Mouse (Mus musculus) erythroblast, embryonic 14.5 days (primary cell): ENCODE measurements around the gene Vps26b. TPM values are rescaled to one million over a fixed set of nuclear protein-coding genes. Genes with fewer than 3 reads are reported as not detected.

ENCODE experiments used
- H3K27me3 ChIP-seq: 2 replicates; pipeline ENCODE4 v1.6.1; 2012; ENCODE audit warnings: inconsistent platforms; ENCODE audit not compliant: control insufficient read depth
- H3K36me3 ChIP-seq: 2 replicates; pipeline ENCODE4 v1.6.1; 2012; ENCODE audit warnings: mild to moderate bottlenecking, inconsistent platforms; ENCODE audit not compliant: control insufficient read depth
- H3K4me1 ChIP-seq: 2 replicates; pipeline ENCODE4 v1.6.1; 2012; ENCODE audit warnings: inconsistent platforms; ENCODE audit not compliant: control insufficient read depth
- H3K4me3 ChIP-seq: replicated peaks from 2 replicates; pipeline ENCODE3; 2012; ENCODE audit warnings: moderate library complexity, mild to moderate bottlenecking, inconsistent platforms
- H3K9me3 ChIP-seq: 2 replicates; pipeline ENCODE4 v1.6.1; 2012; ENCODE audit warnings: low read length, inconsistent platforms, mixed read lengths; ENCODE audit not compliant: control insufficient read depth
- GATA1 ChIP-seq: IDR thresholded peaks from 2 replicates; pipeline ENCODE4 v1.6.1; 2012; ENCODE audit warnings: low read length, inconsistent platforms, mixed read lengths
- TAL1 ChIP-seq: IDR thresholded peaks from 3 replicates; pipeline ENCODE4 v1.6.1; 2012; ENCODE audit warnings: low read length, inconsistent platforms, mixed read lengths
- polyA plus RNA-seq: library from polyadenylated mRNA; stranded (reverse); fragments of >175 nt; gene quantifications from 2 replicates; pipeline ENCODE4 v1.2.3, GENCODE M21; 2012

The Vps26b gene
- 1.0 and 1.1 TPM in 2 replicates for polyA plus RNA-seq

DNA sequence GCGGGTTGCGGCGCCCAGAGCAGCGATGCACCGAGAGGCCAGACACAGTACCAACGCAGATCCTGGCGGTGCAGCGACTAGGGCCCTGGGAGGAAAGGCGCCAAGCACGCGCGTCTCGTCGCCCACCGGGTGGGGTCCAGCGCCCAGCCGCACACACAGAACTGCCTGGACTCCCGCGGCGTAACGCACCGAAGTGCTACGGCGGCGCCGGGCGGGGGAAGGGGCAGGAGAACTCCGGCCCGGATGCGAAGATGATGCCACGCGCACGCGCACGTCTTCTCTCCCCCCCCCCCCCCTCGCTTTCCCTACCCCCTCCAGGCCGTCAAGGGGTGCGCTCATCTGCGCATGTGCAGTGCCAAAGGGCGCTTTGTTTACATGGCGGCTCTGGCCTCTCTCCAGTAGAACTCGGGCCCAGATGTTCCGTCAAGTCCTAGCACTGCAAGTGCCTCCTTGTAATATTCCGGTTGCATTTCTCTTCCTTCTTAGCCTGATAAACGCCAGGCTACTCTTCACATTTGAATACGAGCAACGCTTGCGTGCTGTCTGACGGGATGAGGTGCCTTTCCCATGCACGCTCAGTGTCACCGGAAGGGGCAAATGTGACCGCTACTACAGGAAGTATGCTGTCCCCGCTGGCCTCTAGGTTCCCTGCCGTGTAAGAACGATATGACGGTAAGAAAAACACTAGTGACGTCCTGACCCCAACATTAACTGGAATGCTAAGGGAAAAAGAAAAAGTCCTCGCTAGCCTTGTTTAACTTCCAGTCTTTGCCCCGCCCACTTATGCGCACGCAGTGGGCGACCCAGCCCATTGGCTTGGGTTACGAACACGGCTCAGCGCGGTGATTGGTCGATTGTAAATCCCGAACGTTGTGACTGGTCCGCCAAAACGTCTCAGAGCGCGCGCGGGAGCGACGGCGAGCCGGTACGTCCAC lies at the start of gene Vps26b, which contains the start of gene Ncapd3:
Gene Vps26b, minus strand, starts transcription at position 238 of the 935 bp plus-strand sequence.
Gene Ncapd3, plus strand, starts transcription at position 348 of the 935 bp plus-strand sequence.
- H3K4me3 ChIP-seq, result peak within 1 kb of the TSS; percentile 100
- H3K27me3 ChIP-seq, result no peaks in the 10 kb centered on the region
- peaks cover 32% of the 10 kb centered on the region for H3K36me3 ChIP-seq
- TF ChIP-seq GATA1 (no peak), TAL1 (no peak)
- H3K9me3 ChIP-seq, result no peaks in the 10 kb centered on the region
- peaks cover 59% of the 10 kb centered on the region for H3K4me1 ChIP-seq

DNA sequence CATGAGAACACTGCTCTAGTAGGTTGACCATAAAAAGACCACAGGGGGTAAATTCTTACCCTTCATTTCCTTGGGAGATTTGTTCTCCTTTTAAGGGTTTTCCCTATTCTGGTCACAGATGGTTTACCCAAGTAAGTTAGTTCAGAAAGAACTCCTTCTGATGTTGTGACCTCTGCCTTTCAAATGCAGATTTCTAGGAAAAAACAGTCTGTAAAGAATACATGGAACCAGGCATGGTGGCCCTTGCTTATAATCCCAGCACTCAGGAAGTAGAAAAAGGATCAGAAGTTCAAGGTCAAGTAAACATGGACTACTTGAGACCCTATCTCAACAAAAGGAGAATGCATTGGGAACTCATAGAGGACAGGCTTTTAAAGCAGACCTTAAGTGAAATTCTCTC lies 45.9 kb upstream of the Vps26b start:
- TF ChIP-seq GATA1, result no peak
- no peak for TF ChIP-seq TAL1
- Histone ChIP-seq H3K4me1 (no peaks in the 10 kb centered on the region), H3K9me3 (no peaks in the 10 kb centered on the region), H3K36me3 (peaks cover 98% of the 10 kb centered on the region), H3K27me3 (no peaks in the 10 kb centered on the region), H3K4me3 (no peak overlapping the region)

DNA sequence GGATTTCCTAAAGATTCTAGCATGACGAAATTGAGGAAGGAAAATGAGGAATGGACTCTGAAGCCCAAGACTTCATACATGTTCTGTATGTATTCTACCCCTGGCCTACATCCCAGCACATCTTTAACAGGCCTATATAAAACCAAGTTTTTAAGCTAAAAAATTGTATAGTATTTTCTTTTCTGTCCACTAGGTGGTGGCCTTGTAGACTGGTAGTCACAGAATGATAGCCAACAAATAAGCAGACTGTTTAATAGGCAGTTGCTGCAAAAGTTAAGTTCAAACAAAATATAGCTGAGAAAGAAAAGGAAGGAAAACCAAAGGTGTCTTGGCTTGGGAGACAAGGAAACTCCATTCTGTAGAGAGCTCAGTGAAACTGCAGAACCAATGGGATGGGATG lies 44.8 kb upstream of the Vps26b start:
- TF ChIP-seq TAL1 (no peak), GATA1 (no peak)
- H3K36me3 ChIP-seq, result peaks cover 98% of the 10 kb centered on the region
- H3K9me3 ChIP-seq, result peaks cover 2% of the 10 kb centered on the region; the same call in 1 of the 2 replicates
- H3K27me3 ChIP-seq, result no peaks in the 10 kb centered on the region
- H3K4me1 ChIP-seq, result no peaks in the 10 kb centered on the region
- no peak overlapping the region for H3K4me3 ChIP-seq

DNA sequence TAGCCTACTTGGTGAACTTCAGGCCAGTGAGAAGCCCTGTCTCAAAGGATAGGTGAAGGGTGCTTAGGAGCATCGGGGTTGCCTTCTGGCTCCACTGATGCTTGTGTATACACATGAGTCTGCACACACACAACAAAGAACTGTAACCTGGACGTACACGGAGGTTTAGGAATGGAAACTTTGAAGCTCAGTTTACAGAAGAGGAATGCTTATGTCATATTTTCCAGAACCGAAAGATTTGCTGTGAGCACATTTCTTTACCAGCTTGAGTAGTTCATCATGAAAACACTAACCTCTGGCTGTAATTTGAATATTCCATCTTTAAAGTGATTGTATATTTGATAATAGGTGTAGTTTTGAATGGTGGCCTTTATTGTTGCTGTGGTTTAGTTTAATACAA lies 41.0 kb upstream of the Vps26b start:
- Histone ChIP-seq H3K9me3 (peaks cover 2% of the 10 kb centered on the region; the same call in 1 of the 2 replicates), H3K36me3 (peaks cover 99% of the 10 kb centered on the region)

DNA sequence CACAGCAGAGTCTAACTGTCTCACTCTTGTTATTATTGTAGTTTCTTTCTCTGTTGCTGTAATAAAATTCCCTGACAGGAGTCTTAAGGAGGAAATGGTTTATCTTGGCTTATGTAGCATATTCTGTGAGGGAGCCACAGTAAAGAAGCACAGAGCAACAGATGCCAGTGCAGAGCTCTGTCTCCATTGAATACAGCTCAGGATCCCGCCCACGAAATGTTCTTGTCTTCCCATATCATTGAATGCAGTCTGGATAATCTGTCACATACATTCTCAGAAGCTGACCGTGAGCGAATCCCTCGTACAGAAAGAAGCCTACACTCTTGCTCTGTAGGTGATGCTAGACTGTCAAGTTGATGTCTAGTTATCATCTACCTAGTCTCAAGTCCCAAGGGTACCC lies 28.5 kb upstream of the Vps26b start:
- no peak overlapping the region for H3K4me3 ChIP-seq
- no peaks in the 10 kb centered on the region for H3K27me3 ChIP-seq
- H3K4me1 ChIP-seq, result no peaks in the 10 kb centered on the region
- TF ChIP-seq GATA1 (no peak), TAL1 (no peak)
- peaks cover 98% of the 10 kb centered on the region for H3K36me3 ChIP-seq
- no peaks in the 10 kb centered on the region for H3K9me3 ChIP-seq

More for the DNA sequence above, 41.0 kb upstream of the Vps26b start:
- no peaks in the 10 kb centered on the region for H3K4me1 ChIP-seq
- H3K27me3 ChIP-seq, result no peaks in the 10 kb centered on the region
- no peak overlapping the region for H3K4me3 ChIP-seq
- TF ChIP-seq GATA1 (no peak), TAL1 (no peak)

DNA sequence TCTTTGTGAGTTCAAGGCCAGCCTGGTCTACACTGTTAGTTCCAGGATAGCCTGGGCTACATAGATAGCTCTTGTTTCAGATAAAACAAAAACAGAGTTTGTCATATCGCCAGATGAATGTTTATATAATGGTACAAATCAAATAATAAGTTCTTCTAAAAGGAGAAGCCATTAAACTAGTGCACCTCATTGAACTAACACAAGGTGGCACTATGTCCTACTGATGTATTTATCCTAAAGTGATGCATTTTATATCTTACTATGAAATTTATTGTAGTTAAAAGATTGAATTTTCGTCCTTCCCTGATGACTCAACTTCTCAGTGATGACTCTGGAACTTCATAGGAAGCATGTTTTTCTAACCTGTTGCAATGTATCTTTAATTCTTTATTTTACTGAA lies 19.6 kb upstream of the Vps26b start:
- H3K4me1 ChIP-seq, result no peaks in the 10 kb centered on the region
- H3K36me3 ChIP-seq, result peaks cover 100% of the 10 kb centered on the region
- no peak overlapping the region for H3K4me3 ChIP-seq
- H3K27me3 ChIP-seq, result no peaks in the 10 kb centered on the region
- TF ChIP-seq TAL1, result no peak
- TF ChIP-seq GATA1, result no peak
- H3K9me3 ChIP-seq, result no peaks in the 10 kb centered on the region

DNA sequence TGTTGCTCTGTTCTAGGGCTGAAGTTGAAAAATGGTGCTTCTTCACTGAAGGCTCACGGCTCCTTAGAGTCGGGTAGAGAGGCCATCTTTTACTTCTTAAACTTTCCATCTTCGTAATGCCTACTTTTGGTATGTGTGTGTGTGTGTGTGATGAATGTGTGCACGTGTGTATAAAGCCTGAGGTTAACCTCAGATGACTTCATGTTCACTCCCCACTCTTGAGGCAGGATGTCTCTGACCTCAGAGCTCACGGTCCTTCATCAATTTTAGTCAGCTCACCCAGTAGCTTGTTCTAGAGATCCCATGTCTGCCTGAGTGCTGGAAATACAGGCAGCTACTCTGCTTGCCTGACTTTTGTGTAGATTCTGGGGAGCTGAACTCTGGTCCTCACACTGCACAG lies 14.0 kb upstream of the Vps26b start:
- no peaks in the 10 kb centered on the region for H3K27me3 ChIP-seq
- H3K36me3 ChIP-seq, result peaks cover 99% of the 10 kb centered on the region
- H3K4me3 ChIP-seq, result no peak overlapping the region
- H3K4me1 ChIP-seq, result no peaks in the 10 kb centered on the region
- H3K9me3 ChIP-seq, result no peaks in the 10 kb centered on the region
- TF ChIP-seq TAL1, result no peak
- TF ChIP-seq GATA1, result no peak

DNA sequence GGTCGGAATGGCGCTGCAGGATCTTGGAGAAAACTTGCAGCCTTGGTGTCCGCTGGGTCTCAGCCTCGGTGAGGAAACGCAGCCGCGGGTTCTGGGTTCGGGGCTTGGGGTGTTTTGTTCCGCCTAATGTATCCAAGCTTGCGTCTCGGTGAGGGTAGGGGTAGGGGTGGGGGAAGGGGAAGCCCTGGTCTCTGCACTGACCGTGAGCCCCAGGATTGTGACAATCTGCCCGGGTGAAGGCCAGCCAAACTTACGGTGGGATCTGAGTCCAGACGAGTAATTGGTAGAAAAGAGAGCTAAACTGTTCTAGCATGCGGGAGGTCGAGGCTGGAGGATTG lies 867 bp upstream of the Vps26b start:
- Histone ChIP-seq H3K36me3 (peaks cover 37% of the 10 kb centered on the region), H3K9me3 (no peaks in the 10 kb centered on the region), H3K27me3 (no peaks in the 10 kb centered on the region), H3K4me1 (peaks cover 61% of the 10 kb centered on the region), H3K4me3 (peak overlapping the region; percentile 100)
- TF ChIP-seq GATA1, result no peak
- TF ChIP-seq TAL1, result no peak

DNA sequence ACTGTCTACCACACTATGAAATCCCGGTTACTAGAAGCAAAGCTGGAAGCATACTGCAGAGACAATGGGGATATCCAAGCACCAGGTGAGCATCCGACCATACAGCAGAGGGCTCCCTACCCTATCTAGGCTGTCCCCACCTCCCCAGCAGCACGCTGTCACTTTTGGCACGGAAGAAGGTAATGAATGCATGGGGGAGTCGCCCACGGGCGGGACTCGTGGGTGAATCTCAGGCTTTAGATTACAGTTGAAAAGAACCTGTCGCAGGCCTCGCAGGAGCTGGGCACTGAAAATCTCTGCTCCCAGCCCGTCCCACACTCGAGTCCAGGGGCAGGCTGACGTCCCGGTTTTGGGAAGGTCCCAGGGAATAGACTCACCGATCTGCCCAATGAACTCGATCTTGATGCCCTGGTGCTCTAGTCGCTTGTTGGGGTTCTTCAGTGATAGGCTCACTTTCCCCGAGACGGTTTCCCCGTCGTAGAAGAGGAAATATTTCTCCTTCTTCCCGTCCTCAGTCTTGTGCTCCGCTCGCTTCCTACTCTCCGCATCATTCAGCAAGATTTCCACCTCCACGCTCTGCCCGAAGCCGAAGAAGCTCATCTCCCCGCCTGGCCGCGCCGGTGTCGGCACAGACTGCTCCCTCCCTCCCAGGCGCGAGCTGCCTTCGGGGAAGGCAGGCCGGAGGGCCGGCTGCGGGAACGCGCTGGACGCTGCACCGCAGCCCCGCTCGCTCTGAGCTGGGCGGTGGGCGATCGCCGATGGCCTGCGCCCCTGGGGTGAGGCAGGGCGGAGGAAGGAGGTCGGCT lies 640 bp downstream of the Vps26b start:
- Histone ChIP-seq H3K9me3 (no peaks in the 10 kb centered on the region), H3K36me3 (peaks cover 23% of the 10 kb centered on the region), H3K4me3 (peak overlapping the region; percentile 100), H3K27me3 (no peaks in the 10 kb centered on the region), H3K4me1 (peaks cover 55% of the 10 kb centered on the region)
- no peak for TF ChIP-seq GATA1
- no peak for TF ChIP-seq TAL1
